12 mouse cellular contexts compared by ENCODE assay signal in the genomic region with DNA sequence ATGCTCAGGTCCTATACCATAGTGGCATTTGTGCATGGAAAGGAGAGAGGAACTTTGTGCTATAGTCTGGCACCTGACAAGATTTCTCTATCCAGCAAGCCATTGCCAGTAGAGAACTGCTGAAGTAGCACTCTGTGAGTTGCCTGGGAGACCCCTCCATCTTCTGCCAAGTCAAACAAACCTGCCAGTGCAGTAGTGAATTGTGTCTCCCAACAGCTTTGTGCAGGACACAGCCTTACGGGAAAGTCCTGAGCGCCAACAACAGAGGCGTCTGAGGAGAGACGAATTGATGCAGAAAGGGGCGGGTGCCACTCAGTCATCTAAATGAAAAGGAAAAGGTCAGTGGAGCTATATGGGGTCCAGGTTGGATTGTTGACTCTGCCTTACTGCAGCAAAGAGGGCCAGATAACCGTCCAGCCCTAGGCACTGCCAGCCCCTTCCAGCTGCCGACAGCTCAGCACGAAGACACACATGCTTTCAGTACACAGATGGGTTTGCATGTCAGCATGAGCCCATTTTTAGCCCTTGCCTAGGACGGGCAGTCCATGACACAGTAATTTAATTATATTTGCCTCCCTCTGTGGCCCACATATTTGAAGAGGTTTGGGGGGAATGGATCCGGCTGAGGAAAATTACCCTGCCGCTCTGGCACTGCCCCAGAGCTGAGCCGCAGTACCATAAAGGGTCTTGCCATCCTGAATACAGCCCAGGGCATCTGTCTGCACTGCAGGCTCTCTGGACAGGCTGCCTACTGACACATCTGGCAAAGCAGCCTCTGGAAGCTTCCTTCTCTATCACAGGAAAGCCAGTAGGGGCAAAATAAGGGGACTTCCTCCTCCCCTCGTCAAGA. TPM values are rescaled to one million over a fixed set of nuclear protein-coding genes. Genes with fewer than 3 reads are reported as not detected.
DNase-seq lines count a peak whose midpoint lies in the region; ATAC-seq and TF ChIP-seq lines count a peak whose summit lies in the region.
"Had no signal": no experiment of that assay in that cellular context is flagged by ENCODE, and none has a peak within 500 bp of the region (broad histone marks: within the 10 kb centered on the region; RNA-seq: fewer than 3 reads in every experiment).

No protein-coding gene starts in this region.

- DNase-seq in gastrocnemius, adult 2 months = peak; percentile 30
- no peak for DNase-seq in gastrocnemius, postnatal 4 days (ENCODE audit: low spot score in 2 of 2)
- DNase-seq in liver, embryonic 11.5 days (ENCODE audit: low spot score) = no peak
- DNase-seq: gastrocnemius, postnatal 36 days; kidney, postnatal 14 days; layer of hippocampus, postnatal 36 days; retina, postnatal 1 day had no signal

- ATAC-seq in megakaryocyte, adult 5-6 weeks (ENCODE audit: poor library complexity, severe bottlenecking) = no peak
- ATAC-seq in hindbrain, embryonic 16.5 days = peak; percentile 83
- ATAC-seq in neural tube, embryonic 15.5 days (ENCODE audit: low FRiP score) = peak; percentile 70
- ATAC-seq in liver, embryonic 11.5 days (replicated peaks; ENCODE audit: low FRiP score) = no peak

- TF ChIP-seq CTCF in gastrocnemius, adult 2 months (IDR thresholded peaks at IDR 0.05) = no peak

- H3K4me2 ChIP-seq in hindbrain, embryonic 16.5 days (ENCODE audit: low read length) = no peak overlapping the region
- 0 out of 2 replicates have a peak overlapping the region, but pooled peaks have one; percentile 2 for H3K4me2 ChIP-seq in neural tube, embryonic 15.5 days
- no peak overlapping the region for H3K4me2 ChIP-seq in liver, embryonic 11.5 days
- H3K4me2 ChIP-seq: heart, embryonic 15.5 days had no signal

- H3K27me3 ChIP-seq in megakaryocyte, embryonic 14.5 days (replicated peaks) = no peaks in the 10 kb centered on the region
- no peaks in the 10 kb centered on the region for H3K27me3 ChIP-seq in hindbrain, embryonic 16.5 days (replicated peaks; ENCODE audit: control insufficient read depth, insufficient read depth, low read length)
- H3K27me3 ChIP-seq in neural tube, embryonic 15.5 days (replicated peaks) = no peaks in the 10 kb centered on the region
- no peaks in the 10 kb centered on the region for H3K27me3 ChIP-seq in liver, embryonic 11.5 days (replicated peaks; ENCODE audit: control insufficient read depth, insufficient read depth, low read length)
- H3K27me3 ChIP-seq: heart, embryonic 15.5 days had no signal

- H3K27ac ChIP-seq in gastrocnemius, adult 2 months = no peak overlapping the region
- no peak overlapping the region; the same call in 1 of the 2 replicates for H3K27ac ChIP-seq in hindbrain, embryonic 16.5 days (ENCODE audit: low read depth, low read length)
- H3K27ac ChIP-seq in neural tube, embryonic 15.5 days (replicated peaks) = peak overlapping the region; percentile 66
- H3K27ac ChIP-seq in liver, embryonic 11.5 days (ENCODE audit: low read depth, low read length) = no peak overlapping the region
- H3K27ac ChIP-seq: heart, embryonic 15.5 days had no signal

- no peak overlapping the region for H3K9ac ChIP-seq in hindbrain, embryonic 16.5 days (ENCODE audit: low read depth, low read length)
- H3K9ac ChIP-seq in neural tube, embryonic 15.5 days (replicated peaks) = no peak overlapping the region
- no peak overlapping the region for H3K9ac ChIP-seq in liver, embryonic 11.5 days (ENCODE audit: low read depth, low read length)
- H3K9ac ChIP-seq: heart, embryonic 15.5 days had no signal

- peaks cover 40% of the 10 kb centered on the region for H3K36me3 ChIP-seq in megakaryocyte, embryonic 14.5 days (replicated peaks; ENCODE audit: low read length)
- H3K36me3 ChIP-seq in hindbrain, embryonic 16.5 days (ENCODE audit: control insufficient read depth, insufficient read depth, low read length) = no peaks in the 10 kb centered on the region
- peaks cover 24% of the 10 kb centered on the region; the same call in 1 of the 2 replicates for H3K36me3 ChIP-seq in neural tube, embryonic 15.5 days
- no peaks in the 10 kb centered on the region for H3K36me3 ChIP-seq in liver, embryonic 11.5 days (ENCODE audit: control insufficient read depth, insufficient read depth, low read length)
- H3K36me3 ChIP-seq: heart, embryonic 15.5 days had no signal

- H3K4me1 ChIP-seq in megakaryocyte, embryonic 14.5 days = peaks cover 100% of the 10 kb centered on the region
- peaks cover 28% of the 10 kb centered on the region for H3K4me1 ChIP-seq in hindbrain, embryonic 16.5 days (ENCODE audit: control insufficient read depth, insufficient read depth, low read depth, low read length)
- peaks cover 54% of the 10 kb centered on the region for H3K4me1 ChIP-seq in neural tube, embryonic 15.5 days
- no peaks in the 10 kb centered on the region for H3K4me1 ChIP-seq in liver, embryonic 11.5 days (replicated peaks; ENCODE audit: control insufficient read depth, insufficient read depth, low read length)

- intact Hi-C loops in gastrocnemius, adult 2 months (cut with DNase I) = no loop called here

- no peak overlapping the region for H3K4me3 ChIP-seq in gastrocnemius, adult 2 months
- peak overlapping the region; percentile 5 for H3K4me3 ChIP-seq in megakaryocyte, embryonic 14.5 days (replicated peaks)
- H3K4me3 ChIP-seq in hindbrain, embryonic 16.5 days (ENCODE audit: low read length) = no peak overlapping the region
- no peak overlapping the region for H3K4me3 ChIP-seq in neural tube, embryonic 15.5 days (replicated peaks)
- H3K4me3 ChIP-seq in liver, embryonic 11.5 days (ENCODE audit: low read depth, low read length) = no peak overlapping the region
- H3K4me3 ChIP-seq: heart, embryonic 15.5 days had no signal

- WGBS in hindbrain, embryonic 16.5 days = 35% methylated on average over 13 of the region's 13 CpGs
- WGBS in neural tube, embryonic 15.5 days = 31% methylated on average over 13 of the region's 13 CpGs
- 84% methylated on average over 13 of the region's 13 CpGs for WGBS in liver, embryonic 11.5 days

- no peaks in the 10 kb centered on the region for H3K9me3 ChIP-seq in megakaryocyte, embryonic 14.5 days
- no peaks in the 10 kb centered on the region for H3K9me3 ChIP-seq in hindbrain, embryonic 16.5 days (ENCODE audit: control insufficient read depth, low read length)
- H3K9me3 ChIP-seq in neural tube, embryonic 15.5 days (replicated peaks) = no peaks in the 10 kb centered on the region
- no peaks in the 10 kb centered on the region for H3K9me3 ChIP-seq in liver, embryonic 11.5 days (ENCODE audit: control insufficient read depth, low read length)
- H3K9me3 ChIP-seq: heart, embryonic 15.5 days had no signal

RNA-seq across cellular contexts. Expression of a gene that starts 11.8 kb away (rescaled TPM):
- under 1 TPM; 0.33 to 0.54 TPM for total RNA-seq in gastrocnemius, adult 2 months (2021)
- total RNA-seq in gastrocnemius, postnatal 4 days (2021) = 1 to 10 TPM; 1.3 to 1.6 TPM
- 0.06 TPM in 1 of 2 replicates, not detected in the other for polyA plus RNA-seq in megakaryocyte, embryonic 14.5 days (2012; ENCODE audit: insufficient read depth, low replicate concordance)
- not detected in 2 replicates for total RNA-seq in megakaryocyte, adult 5-6 weeks (2015)
- total RNA-seq in megakaryocyte, adult 5-6 weeks (2017) = 0.07 TPM in 1 of 2 replicates, not detected in the other
- 7.2 and 7.4 TPM in 2 replicates for polyA plus RNA-seq in hindbrain, embryonic 16.5 days (2015; fragmentation: Nextera tagmentation; extraction: Ambion mirVana)
- 7.2 and 8.5 TPM in 2 replicates for polyA plus RNA-seq in neural tube, embryonic 15.5 days (2015; fragmentation: Nextera tagmentation; extraction: Ambion mirVana)
- polyA plus RNA-seq in liver, embryonic 11.5 days (2014; fragmentation: Nextera tagmentation; extraction: Ambion mirVana) = 0.56 and 0.62 TPM in 2 replicates

Comparison
In these comparisons a context has a peak if more than half of its experiments do, and no peak if none do; other contexts are left out.
1. ATAC-seq: peak in hindbrain, embryonic 16.5 days (single experiment) and neural tube, embryonic 15.5 days (single experiment); none in megakaryocyte, adult 5-6 weeks (single experiment) and liver, embryonic 11.5 days (single experiment).